18 mouse cellular contexts compared by ENCODE assay signal in the genomic region with DNA sequence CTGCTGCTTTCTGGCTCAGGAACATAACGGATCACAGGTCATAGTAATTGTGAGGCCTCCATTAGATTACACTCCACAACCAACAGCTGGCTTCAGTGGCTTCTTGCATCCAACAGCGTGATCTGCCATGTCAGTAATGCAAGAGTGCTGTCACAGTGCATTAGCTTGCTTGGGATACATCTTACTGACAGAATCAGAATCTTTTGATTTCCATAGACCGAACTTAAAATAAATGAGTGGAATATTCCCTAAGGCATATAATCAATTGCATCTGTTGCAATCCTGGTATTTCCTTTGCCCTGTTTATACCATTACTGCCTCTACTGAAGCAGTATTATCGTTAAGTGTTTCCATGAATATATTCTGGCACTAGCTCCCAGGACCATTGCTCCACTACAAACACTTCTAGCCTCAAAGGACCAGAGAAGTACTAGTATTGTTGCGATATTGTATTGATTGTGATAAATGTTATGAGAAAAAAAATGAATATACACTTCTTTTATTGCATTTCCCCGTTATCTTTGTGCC.
"Had no signal": no experiment of that assay in that cellular context is flagged by ENCODE, and none has a peak within 500 bp of the region (broad histone marks: within the 10 kb centered on the region; RNA-seq: fewer than 3 reads in every experiment).

No protein-coding gene starts in this region.

- H3K4me1 ChIP-seq: limb, embryonic 12.5 days; midbrain, embryonic 12.5 days; midbrain, embryonic 15.5 days; neural tube, embryonic 12.5 days; neural tube, embryonic 15.5 days had no signal

- DNase-seq: kidney, adult 18-20 months; kidney, adult 9 months; kidney, postnatal 14 days; layer of hippocampus, adult 9-11 months; liver, postnatal 0 days; lung, embryonic 14.5 days; thymus, adult 18-20 months; thymus, postnatal 36 days had no signal

- H3K27me3 ChIP-seq: limb, embryonic 12.5 days; midbrain, embryonic 12.5 days; midbrain, embryonic 15.5 days; neural tube, embryonic 12.5 days; neural tube, embryonic 15.5 days had no signal

- ATAC-seq: liver, postnatal 0 days; lung, postnatal 0 days; midbrain, embryonic 15.5 days had no signal

- H3K9me3 ChIP-seq: limb, embryonic 12.5 days; midbrain, embryonic 12.5 days; midbrain, embryonic 15.5 days; neural tube, embryonic 12.5 days; neural tube, embryonic 15.5 days had no signal

- H3K4me3 ChIP-seq: layer of hippocampus, adult 2 months; left cerebral cortex, adult 2 months; limb, embryonic 12.5 days; midbrain, embryonic 12.5 days; midbrain, embryonic 15.5 days; neural tube, embryonic 12.5 days; neural tube, embryonic 15.5 days had no signal

- H3K9ac ChIP-seq: limb, embryonic 12.5 days; liver, embryonic 14.5 days; liver, postnatal 0 days; lung, embryonic 14.5 days; midbrain, embryonic 12.5 days; midbrain, embryonic 15.5 days; neural tube, embryonic 12.5 days; neural tube, embryonic 15.5 days had no signal

- H3K4me2 ChIP-seq: limb, embryonic 12.5 days; lung, embryonic 14.5 days; midbrain, embryonic 12.5 days; midbrain, embryonic 15.5 days; neural tube, embryonic 12.5 days; neural tube, embryonic 15.5 days had no signal

- H3K36me3 ChIP-seq: limb, embryonic 12.5 days; midbrain, embryonic 12.5 days; midbrain, embryonic 15.5 days; neural tube, embryonic 12.5 days; neural tube, embryonic 15.5 days had no signal

- H3K27ac ChIP-seq: layer of hippocampus, adult 2 months; left cerebral cortex, adult 2 months; limb, embryonic 12.5 days; liver, embryonic 14.5 days; macrophage; midbrain, embryonic 12.5 days; midbrain, embryonic 15.5 days; neural tube, embryonic 12.5 days; neural tube, embryonic 15.5 days had no signal
